Mouse (Mus musculus): ENCODE measurements around the gene Zfp414. TPM values are rescaled to one million over a fixed set of nuclear protein-coding genes. Genes with fewer than 3 reads are reported as not detected.

Zfp414 gene
- polyA plus RNA-seq, 1 experiment from 2014 or later = 75.1 TPM

- Histone ChIP-seq H3K4me3 (ENCODE audit: low read depth, low read length) (no peak overlapping the region), H3K27ac (ENCODE audit: low read length) (no peak overlapping the region), H3K4me1 (ENCODE audit: control insufficient read depth, insufficient read depth, low read length) (no peaks in the 10 kb centered on the region), H3K27me3 (ENCODE audit: control insufficient read depth, insufficient read depth, low read depth, low read length) (no peaks in the 10 kb centered on the region), H3K36me3 (ENCODE audit: control insufficient read depth, insufficient read depth, low read length) (peaks cover 3% of the 10 kb centered on the region), H3K9ac (ENCODE audit: low read depth, low read length) (no peak overlapping the region), H3K9me3 (replicated peaks; ENCODE audit: control insufficient read depth, low read length, poor library complexity, severe bottlenecking) (no peaks in the 10 kb centered on the region), H3K4me2 (ENCODE audit: low read length) (no peak overlapping the region)
- 69% methylated on average over 6 of the region's 6 CpGs for WGBS
- ATAC-seq = no peak
Observed at GRCm38 (mm10) chr17:33639743-33640142, 10.9 kb downstream of the Zfp414 start.

GRCm38 (mm10) chr17:33644068-33644467 lies 15.2 kb downstream of the Zfp414 start:
- Histone ChIP-seq H3K4me3 (ENCODE audit: low read depth, low read length) (no peak overlapping the region), H3K27ac (ENCODE audit: low read length) (no peak overlapping the region), H3K27me3 (ENCODE audit: control insufficient read depth, insufficient read depth, low read depth, low read length) (no peaks in the 10 kb centered on the region), H3K36me3 (ENCODE audit: control insufficient read depth, insufficient read depth, low read length) (peaks cover 19% of the 10 kb centered on the region), H3K4me2 (ENCODE audit: low read length) (no peak overlapping the region), H3K4me1 (ENCODE audit: control insufficient read depth, insufficient read depth, low read length) (no peaks in the 10 kb centered on the region), H3K9ac (ENCODE audit: low read depth, low read length) (no peak overlapping the region), H3K9me3 (replicated peaks; ENCODE audit: control insufficient read depth, low read length, poor library complexity, severe bottlenecking) (no peaks in the 10 kb centered on the region)
- 96% methylated on average over 4 of the region's 4 CpGs for WGBS
- no peak for ATAC-seq

- H3K4me1 ChIP-seq (ENCODE audit: control insufficient read depth, insufficient read depth, low read length) = no peaks in the 10 kb centered on the region
- no peak overlapping the region for H3K4me2 ChIP-seq (ENCODE audit: low read length)
- H3K9ac ChIP-seq (ENCODE audit: low read depth, low read length) = no peak overlapping the region
- H3K27ac ChIP-seq (ENCODE audit: low read length) = no peak overlapping the region
- H3K4me3 ChIP-seq (ENCODE audit: low read depth, low read length) = no peak overlapping the region
- H3K27me3 ChIP-seq (ENCODE audit: control insufficient read depth, insufficient read depth, low read depth, low read length) = no peaks in the 10 kb centered on the region
- ATAC-seq = no peak
- 97% methylated on average over 8 of the region's 8 CpGs for WGBS
- no peaks in the 10 kb centered on the region for H3K9me3 ChIP-seq (replicated peaks; ENCODE audit: control insufficient read depth, low read length, poor library complexity, severe bottlenecking)
- peaks cover 29% of the 10 kb centered on the region for H3K36me3 ChIP-seq (ENCODE audit: control insufficient read depth, insufficient read depth, low read length)
Observed at GRCm38 (mm10) chr17:33645073-33645472, 16.2 kb downstream of the Zfp414 start.

GRCm38 (mm10) chr17:33649781-33650475 lies 21.0 kb downstream of the Zfp414 start:
- ATAC-seq = peak; percentile 36; the same call in 1 of the 2 replicates
- no peaks in the 10 kb centered on the region for H3K27me3 ChIP-seq (ENCODE audit: control insufficient read depth, insufficient read depth, low read depth, low read length)

GRCm38 (mm10) chr17:33666813-33667212 lies 37.9 kb downstream of the Zfp414 start:
- Histone ChIP-seq H3K9ac (ENCODE audit: low read depth, low read length) (no peak overlapping the region), H3K27ac (ENCODE audit: low read length) (no peak overlapping the region), H3K27me3 (ENCODE audit: control insufficient read depth, insufficient read depth, low read depth, low read length) (no peaks in the 10 kb centered on the region), H3K36me3 (ENCODE audit: control insufficient read depth, insufficient read depth, low read length) (peaks cover 17% of the 10 kb centered on the region), H3K4me3 (ENCODE audit: low read depth, low read length) (no peak overlapping the region), H3K4me1 (ENCODE audit: control insufficient read depth, insufficient read depth, low read length) (peaks cover 6% of the 10 kb centered on the region), H3K9me3 (replicated peaks; ENCODE audit: control insufficient read depth, low read length, poor library complexity, severe bottlenecking) (no peaks in the 10 kb centered on the region), H3K4me2 (ENCODE audit: low read length) (no peak overlapping the region)
- 87% methylated on average over 3 of the region's 3 CpGs for WGBS
- ATAC-seq = no peak

More at GRCm38 (mm10) chr17:33649781-33650475, 21.0 kb downstream of the Zfp414 start:
- 97% methylated on average over 34 of the region's 34 CpGs for WGBS
- Histone ChIP-seq H3K4me3 (ENCODE audit: low read depth, low read length) (no peak overlapping the region), H3K4me2 (ENCODE audit: low read length) (no peak overlapping the region), H3K9me3 (replicated peaks; ENCODE audit: control insufficient read depth, low read length, poor library complexity, severe bottlenecking) (no peaks in the 10 kb centered on the region), H3K9ac (ENCODE audit: low read depth, low read length) (no peak overlapping the region), H3K4me1 (ENCODE audit: control insufficient read depth, insufficient read depth, low read length) (no peaks in the 10 kb centered on the region), H3K36me3 (ENCODE audit: control insufficient read depth, insufficient read depth, low read length) (peaks cover 36% of the 10 kb centered on the region), H3K27ac (ENCODE audit: low read length) (no peak overlapping the region)

- no peak for ATAC-seq
- H3K4me2 ChIP-seq (ENCODE audit: low read length) = no peak overlapping the region
Observed at GRCm38 (mm10) chr17:33669681-33670080, 40.8 kb downstream of the Zfp414 start.

GRCm38 (mm10) chr17:33673837-33674236 lies 44.9 kb downstream of the Zfp414 start:
- WGBS = 92% methylated on average over 1 of the region's 1 CpGs
- H3K27ac ChIP-seq (ENCODE audit: low read length) = no peak overlapping the region
- no peak for ATAC-seq

More at GRCm38 (mm10) chr17:33669681-33670080, 40.8 kb downstream of the Zfp414 start:
- Histone ChIP-seq H3K9ac (ENCODE audit: low read depth, low read length) (no peak overlapping the region), H3K27me3 (ENCODE audit: control insufficient read depth, insufficient read depth, low read depth, low read length) (no peaks in the 10 kb centered on the region), H3K4me3 (ENCODE audit: low read depth, low read length) (no peak overlapping the region), H3K27ac (ENCODE audit: low read length) (no peak overlapping the region), H3K9me3 (replicated peaks; ENCODE audit: control insufficient read depth, low read length, poor library complexity, severe bottlenecking) (no peaks in the 10 kb centered on the region), H3K4me1 (ENCODE audit: control insufficient read depth, insufficient read depth, low read length) (peaks cover 8% of the 10 kb centered on the region), H3K36me3 (ENCODE audit: control insufficient read depth, insufficient read depth, low read length) (peaks cover 7% of the 10 kb centered on the region; the same call in 1 of the 2 replicates)
- 93% methylated on average over 3 of the region's 3 CpGs for WGBS

GRCm38 (mm10) chr17:33675452-33675851 lies 46.6 kb downstream of the Zfp414 start:
- Histone ChIP-seq H3K9ac (ENCODE audit: low read depth, low read length) (no peak overlapping the region), H3K36me3 (ENCODE audit: control insufficient read depth, insufficient read depth, low read length) (peaks cover 12% of the 10 kb centered on the region; the same call in 1 of the 2 replicates), H3K27me3 (ENCODE audit: control insufficient read depth, insufficient read depth, low read depth, low read length) (no peaks in the 10 kb centered on the region), H3K4me2 (ENCODE audit: low read length) (no peak overlapping the region), H3K9me3 (replicated peaks; ENCODE audit: control insufficient read depth, low read length, poor library complexity, severe bottlenecking) (no peaks in the 10 kb centered on the region), H3K4me1 (ENCODE audit: control insufficient read depth, insufficient read depth, low read length) (peaks cover 13% of the 10 kb centered on the region), H3K27ac (ENCODE audit: low read length) (no peak overlapping the region), H3K4me3 (ENCODE audit: low read depth, low read length) (no peak overlapping the region)
- ATAC-seq = no peak

More at GRCm38 (mm10) chr17:33673837-33674236, 44.9 kb downstream of the Zfp414 start:
- no peak overlapping the region for H3K4me3 ChIP-seq (ENCODE audit: low read depth, low read length)
- H3K4me1 ChIP-seq (ENCODE audit: control insufficient read depth, insufficient read depth, low read length) = peaks cover 12% of the 10 kb centered on the region
- H3K27me3 ChIP-seq (ENCODE audit: control insufficient read depth, insufficient read depth, low read depth, low read length) = no peaks in the 10 kb centered on the region
- no peak overlapping the region for H3K4me2 ChIP-seq (ENCODE audit: low read length)
- H3K36me3 ChIP-seq (ENCODE audit: control insufficient read depth, insufficient read depth, low read length) = peaks cover 12% of the 10 kb centered on the region; the same call in 1 of the 2 replicates
- H3K9ac ChIP-seq (ENCODE audit: low read depth, low read length) = no peak overlapping the region
- no peaks in the 10 kb centered on the region for H3K9me3 ChIP-seq (replicated peaks; ENCODE audit: control insufficient read depth, low read length, poor library complexity, severe bottlenecking)

GRCm38 (mm10) chr17:33676086-33676485 lies 47.2 kb downstream of the Zfp414 start:
- Histone ChIP-seq H3K4me1 (ENCODE audit: control insufficient read depth, insufficient read depth, low read length) (peaks cover 19% of the 10 kb centered on the region), H3K4me3 (ENCODE audit: low read depth, low read length) (no peak overlapping the region), H3K9me3 (replicated peaks; ENCODE audit: control insufficient read depth, low read length, poor library complexity, severe bottlenecking) (no peaks in the 10 kb centered on the region), H3K36me3 (ENCODE audit: control insufficient read depth, insufficient read depth, low read length) (peaks cover 12% of the 10 kb centered on the region; the same call in 1 of the 2 replicates), H3K27me3 (ENCODE audit: control insufficient read depth, insufficient read depth, low read depth, low read length) (no peaks in the 10 kb centered on the region), H3K27ac (ENCODE audit: low read length) (no peak overlapping the region), H3K9ac (ENCODE audit: low read depth, low read length) (no peak overlapping the region), H3K4me2 (ENCODE audit: low read length) (no peak overlapping the region)
- 91% methylated on average over 2 of the region's 2 CpGs for WGBS
- no peak for ATAC-seq

Measured in midbrain, embryonic 16.5 days (tissue).